Mouse (Mus musculus): ENCODE results near the gene Rptor.

DNA sequence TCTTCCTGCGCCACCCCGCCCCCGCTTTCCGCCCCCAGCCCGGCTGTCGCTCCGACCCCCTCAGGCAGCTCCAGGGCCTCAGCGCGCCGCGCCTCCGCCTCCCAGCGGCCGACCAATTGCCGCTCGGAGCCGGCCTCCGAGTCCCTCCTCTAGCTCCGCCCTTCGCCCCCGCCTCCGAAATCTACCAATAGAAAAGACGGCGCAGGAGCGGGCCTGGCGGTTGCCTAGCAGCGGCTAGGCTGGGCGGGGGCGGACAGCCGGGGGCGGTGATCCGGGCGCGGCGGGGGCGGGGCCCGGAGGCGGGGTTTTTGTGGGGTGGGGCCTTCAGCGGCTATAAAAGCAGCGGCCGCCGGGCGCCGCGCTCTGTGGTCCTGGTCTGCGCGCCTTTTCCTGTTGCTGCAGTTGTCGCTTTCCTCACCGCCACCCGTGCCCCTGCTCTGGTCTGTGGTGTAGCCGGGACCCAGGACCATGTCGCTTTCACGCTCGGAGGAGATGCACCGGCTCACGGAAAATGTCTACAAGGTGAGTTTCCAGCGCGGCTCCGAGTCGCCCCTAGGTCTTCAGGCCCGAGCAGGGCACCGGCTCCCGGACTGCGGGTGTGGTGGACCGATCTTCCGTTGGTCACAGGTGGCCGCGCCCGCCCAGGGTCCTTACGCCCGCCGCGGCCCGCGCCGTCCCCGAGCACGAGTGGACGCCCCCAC lies 340.2 kb downstream of the Rptor start, which contains the start of gene Baiap2:
- TF ChIP-seq MAZ (IDR thresholded peaks at IDR 0.05; ENCODE audit: low read depth, low read length) = peak; percentile 81
- peak; percentile 28; the same call in 1 of the 2 replicates for TF ChIP-seq TCF12 (IDR thresholded peaks at IDR 0.05; ENCODE audit: low read depth, low read length)
- no peak for TF ChIP-seq GATA1 (IDR thresholded peaks at IDR 0.05; ENCODE audit: low read depth, low read length)
- no peak for TF ChIP-seq ZC3H11A (IDR thresholded peaks at IDR 0.05; ENCODE audit: low read depth, low read length)
- peak; percentile 99 to 100 for TF ChIP-seq POLR2A (IDR thresholded peaks at IDR 0.05; ENCODE audit: control insufficient read depth in 1 of 2, insufficient read depth in 1 of 2, low read depth in 1 of 2, low read length in 2 of 2, poor library complexity in 1 of 2)
- TF ChIP-seq RCOR1 (IDR thresholded peaks at IDR 0.05; ENCODE audit: low read depth, low read length) = no peak
- TF ChIP-seq CTCF (IDR thresholded peaks at IDR 0.05 in 2 of 3, conservative IDR thresholded peaks at IDR 0.05 in 1 of 3; ENCODE audit: control insufficient read depth in 1 of 3, insufficient read depth in 1 of 3, low read depth in 2 of 3, low read length in 3 of 3, poor library complexity in 1 of 3, severe bottlenecking in 1 of 3) = no peak
- TF ChIP-seq E2F4 (IDR thresholded peaks at IDR 0.05; ENCODE audit: borderline replicate concordance, low read depth, low read length) = no peak
- no peak for TF ChIP-seq MAX (IDR thresholded peaks at IDR 0.05; ENCODE audit: low read length)
- peak; percentile 97 for TF ChIP-seq TBP (IDR thresholded peaks at IDR 0.05; ENCODE audit: low read depth, low read length)
- no peak for TF ChIP-seq TAL1 (IDR thresholded peaks at IDR 0.05; ENCODE audit: low read length)

All from MEL (cell line).